Comparison of ENCODE assay signal across 7 mouse cellular contexts in genomic region chr5:129500722-129501634, GRCm38 (mm10). TPM values are rescaled to one million over a fixed set of nuclear protein-coding genes. Genes with fewer than 3 reads are reported as not detected.
A peak's percentile ranks its signal among the peaks of the same experiment; 100 is the strongest.
DNase-seq lines count a peak whose midpoint lies in the region; ATAC-seq lines count a peak whose summit lies in the region.

TSS of gene Sfswap (plus strand) at chr5:129501221.

- peak within 1 kb of the TSS; percentile 98 for H3K4me3 ChIP-seq in intestine, embryonic 16.5 days (ENCODE audit: low read length)
- peak within 1 kb of the TSS; percentile 100 for H3K4me3 ChIP-seq in midbrain, embryonic 11.5 days (ENCODE audit: low read depth, low read length)

- DNase-seq in adrenal gland, adult 18-20 months (ENCODE audit: low spot score in 2 of 2) = peak; percentile 75 to 78
- DNase-seq in embryo, embryonic 11 days = peak; percentile 89
- peak; percentile 48 to 80 for DNase-seq in gastrocnemius, postnatal 4 days (ENCODE audit: low spot score in 2 of 2)
- peak; percentile 87 to 89 for DNase-seq in left cerebral cortex, postnatal 36 days (ENCODE audit: low spot score in 2 of 2)
- peak; percentile 99 for DNase-seq in midbrain, embryonic 11.5 days (ENCODE audit: low spot score, missing footprints)
- peak; percentile 76 for DNase-seq in skeletal muscle tissue, adult 2 months (ENCODE audit: low read depth, low spot score)

- peak; percentile 85 for ATAC-seq in intestine, embryonic 16.5 days
- peak; percentile 79 for ATAC-seq in midbrain, embryonic 11.5 days (ENCODE audit: low FRiP score)

- peak within 1 kb of the TSS; percentile 76 for H3K27ac ChIP-seq in intestine, embryonic 16.5 days (ENCODE audit: low read length)
- 0 out of 2 replicates have a peak within 1 kb of the TSS, but pooled peaks have one; percentile 5 for H3K27ac ChIP-seq in midbrain, embryonic 11.5 days (ENCODE audit: low read depth, low read length)

- WGBS in intestine, embryonic 16.5 days = under 1% methylated on average over 66 of the region's 66 CpGs
- under 1% methylated on average over 66 of the region's 66 CpGs for WGBS in midbrain, embryonic 11.5 days

- H3K4me2 ChIP-seq in intestine, embryonic 16.5 days (ENCODE audit: low read depth, low read length) = peak within 1 kb of the TSS; percentile 88
- H3K4me2 ChIP-seq in midbrain, embryonic 11.5 days = peak within 1 kb of the TSS; percentile 89

- H3K4me1 ChIP-seq in intestine, embryonic 16.5 days (ENCODE audit: control insufficient read depth, insufficient read depth, low read length) = peaks cover 12% of the 10 kb centered on the region
- H3K4me1 ChIP-seq in midbrain, embryonic 11.5 days (ENCODE audit: control insufficient read depth, insufficient read depth, low read length) = peaks cover 12% of the 10 kb centered on the region

- 0 out of 2 replicates have a peak, but pooled peaks cover 2% of the 10 kb centered on the region for H3K36me3 ChIP-seq in intestine, embryonic 16.5 days (ENCODE audit: control insufficient read depth, insufficient read depth, low read length)
- H3K36me3 ChIP-seq in midbrain, embryonic 11.5 days (ENCODE audit: control insufficient read depth, insufficient read depth, low read length) = peaks cover 11% of the 10 kb centered on the region

- no peaks in the 10 kb centered on the region for H3K27me3 ChIP-seq in intestine, embryonic 16.5 days (replicated peaks; ENCODE audit: control insufficient read depth, insufficient read depth, low read length)
- H3K27me3 ChIP-seq in midbrain, embryonic 11.5 days (ENCODE audit: control insufficient read depth, insufficient read depth, low read length) = no peaks in the 10 kb centered on the region

- intact Hi-C loops in left cerebral cortex, postnatal 36 days (cut with DNase I) = loop anchor here (5.0 to 10.0 kb wide), 2 partner anchors 81 to 164 kb away; partner anchors contain the start of gene Mmp17

- no peaks in the 10 kb centered on the region for H3K9me3 ChIP-seq in intestine, embryonic 16.5 days (ENCODE audit: control insufficient read depth, low read length)
- no peaks in the 10 kb centered on the region for H3K9me3 ChIP-seq in midbrain, embryonic 11.5 days (ENCODE audit: control insufficient read depth, low read length)

- peak within 1 kb of the TSS; percentile 86 for H3K9ac ChIP-seq in intestine, embryonic 16.5 days (ENCODE audit: low read depth, low read length)
- peak within 1 kb of the TSS; percentile 95 for H3K9ac ChIP-seq in midbrain, embryonic 11.5 days (ENCODE audit: low read length)

RNA-seq across cellular contexts. Expression of gene Sfswap, which starts in this region (rescaled TPM):
- total RNA-seq in adrenal gland, adult 18-20 months (2021) = 10 to 100 TPM; 47.7 to 58.3 TPM
- total RNA-seq in gastrocnemius, postnatal 4 days (2021) = 10 to 100 TPM; 60.5 to 74.0 TPM
- polyA plus RNA-seq in intestine, embryonic 16.5 days (2015; fragmentation: Nextera tagmentation; extraction: Ambion mirVana) = 26.4 and 28.1 TPM in 2 replicates
- 100 to 1,000 TPM in 1 of 2 experiments, 10 to 100 TPM in 1; 69.5 to 115 TPM for total RNA-seq in left cerebral cortex, postnatal 36 days (2021)
- polyA plus RNA-seq in midbrain, embryonic 11.5 days (2014; fragmentation: Nextera tagmentation; extraction: Ambion mirVana) = 41.9 and 43.1 TPM in 2 replicates

Comparison
In these comparisons a context has a peak if more than half of its experiments do, and no peak if none do; other contexts are left out.
1. Peak in every context shown above with its lines: DNase-seq, ATAC-seq, H3K4me3 ChIP-seq and H3K27ac ChIP-seq.